Mouse (Mus musculus): ENCODE data around the gene Klhl18.
"Not testable (repeated sequence)": the region's sequence is repeated elsewhere in the genome, so short reads cannot be mapped to it uniquely, and the experiment has no call there.

Klhl18 gene

GRCm38 (mm10) chr9:110419511-110420112 lies 56.9 kb downstream of the Klhl18 start, which contains the start of gene Ngp:
Gene Ngp (plus strand): TSS chr9:110419747.
- DNase-seq (ENCODE audit: low read depth, low spot score) = no peak

GRCm38 (mm10) chr9:110413785-110414184 lies 62.7 kb downstream of the Klhl18 start:
- no peak for DNase-seq (ENCODE audit: low read depth, low spot score)

DNA sequence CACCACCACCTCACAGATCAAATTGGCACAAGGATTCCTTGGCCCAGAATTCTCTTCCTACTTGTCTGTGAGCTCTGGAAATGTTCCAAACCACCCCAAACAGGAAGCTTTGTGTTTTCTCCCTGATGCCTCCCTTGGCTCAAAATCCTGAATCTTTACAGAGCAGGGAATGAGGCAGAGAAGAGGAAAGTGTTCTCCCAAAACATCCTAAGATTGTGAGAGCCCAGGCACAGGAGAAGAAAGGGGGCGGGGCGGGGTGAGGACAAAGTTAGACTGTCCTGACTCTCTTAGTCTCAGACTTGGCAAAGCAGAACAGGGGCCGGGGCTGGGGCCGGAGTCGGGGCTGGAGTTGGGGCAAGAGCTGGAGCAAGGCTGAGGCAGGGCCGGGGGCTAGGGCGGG lies 63.6 kb downstream of the Klhl18 start:
- no peak for DNase-seq (ENCODE audit: low read depth, low spot score)

GRCm38 (mm10) chr9:110410908-110411887 lies 65.3 kb downstream of the Klhl18 start:
- DNase-seq (ENCODE audit: low read depth, low spot score) = peak; percentile 84

DNA sequence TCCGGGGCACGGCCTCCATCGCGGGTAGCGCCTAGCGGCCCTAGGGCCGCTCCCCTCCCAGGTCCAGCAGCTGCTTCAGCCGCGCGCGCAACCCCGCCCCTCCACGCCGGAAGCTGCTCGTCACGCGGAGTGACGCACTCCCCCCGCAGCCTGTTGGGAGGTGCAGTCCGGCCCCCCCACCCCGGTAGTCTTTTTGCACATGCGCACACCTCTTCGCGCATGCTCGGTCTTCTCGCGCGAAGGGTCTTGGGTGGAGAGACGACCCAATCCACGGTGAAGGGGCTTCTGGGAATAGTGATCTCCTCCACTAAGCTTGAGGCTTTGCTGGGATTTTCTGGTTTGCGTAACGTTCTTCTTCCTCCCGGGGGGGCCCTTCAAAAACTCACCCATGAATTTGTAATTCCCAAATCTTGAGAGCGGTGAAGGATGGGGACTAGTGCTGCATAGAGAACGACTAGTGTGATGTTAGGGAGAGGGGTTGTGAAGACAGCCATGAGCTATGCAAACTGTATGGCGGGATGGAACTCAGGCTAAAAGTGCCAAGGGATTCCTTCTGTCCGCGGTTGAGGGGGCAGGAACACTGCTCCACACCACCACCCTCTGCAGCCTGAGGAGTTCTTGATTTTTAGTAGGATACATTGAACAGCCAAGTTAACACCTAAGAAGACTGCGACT lies 68.3 kb downstream of the Klhl18 start, which contains the start of gene Ptpn23:
Gene Ptpn23 (minus strand): TSS at position 115 of the 675 bp plus-strand sequence.
- peak; percentile 96 for DNase-seq (ENCODE audit: low read depth, low spot score)

- peak; percentile 57 for DNase-seq (ENCODE audit: low read depth, low spot score)
Measured at GRCm38 (mm10) chr9:110407311-110408098, 69.0 kb downstream of the Klhl18 start.

DNA sequence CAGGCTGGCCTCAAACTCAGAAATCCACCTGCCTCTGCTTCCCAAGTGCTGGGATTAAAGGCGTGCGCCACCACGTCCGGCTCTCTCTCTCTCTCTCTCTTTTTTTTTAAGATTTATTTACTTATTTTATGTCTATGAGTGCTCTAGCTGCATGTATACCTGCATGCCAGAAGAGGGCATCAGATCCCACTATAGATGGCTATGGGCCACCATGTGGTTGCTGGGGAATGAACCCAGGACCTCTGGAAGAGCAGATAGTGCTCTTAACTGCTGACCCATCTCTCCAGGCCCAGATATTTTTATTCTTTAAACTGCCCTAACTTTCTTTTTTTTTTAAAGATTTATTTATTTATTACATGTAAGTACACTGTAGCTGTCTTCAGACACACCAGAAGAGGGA lies 73.3 kb downstream of the Klhl18 start:
- DNase-seq (ENCODE audit: low read depth, low spot score) = not testable (repeated sequence)

DNA sequence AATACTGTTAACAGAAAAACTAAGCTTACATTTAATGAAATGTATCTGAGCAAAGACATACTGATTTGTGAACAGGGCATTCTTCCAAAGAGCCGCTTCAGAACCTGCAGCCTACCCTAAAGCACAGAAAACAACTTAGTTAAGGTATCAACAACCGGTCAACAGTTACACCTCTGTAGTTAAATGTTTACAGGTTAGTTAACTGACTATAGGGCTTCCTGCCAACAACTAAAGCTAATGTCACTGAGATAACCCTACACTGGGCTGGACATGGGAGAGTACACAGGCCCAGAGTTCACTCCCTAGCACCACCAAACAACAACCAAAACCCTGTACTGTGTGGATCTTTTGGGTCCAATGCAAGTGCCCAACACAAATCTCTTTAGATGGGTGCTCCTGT lies 73.8 kb downstream of the Klhl18 start:
- DNase-seq (ENCODE audit: low read depth, low spot score) = no peak

DNA sequence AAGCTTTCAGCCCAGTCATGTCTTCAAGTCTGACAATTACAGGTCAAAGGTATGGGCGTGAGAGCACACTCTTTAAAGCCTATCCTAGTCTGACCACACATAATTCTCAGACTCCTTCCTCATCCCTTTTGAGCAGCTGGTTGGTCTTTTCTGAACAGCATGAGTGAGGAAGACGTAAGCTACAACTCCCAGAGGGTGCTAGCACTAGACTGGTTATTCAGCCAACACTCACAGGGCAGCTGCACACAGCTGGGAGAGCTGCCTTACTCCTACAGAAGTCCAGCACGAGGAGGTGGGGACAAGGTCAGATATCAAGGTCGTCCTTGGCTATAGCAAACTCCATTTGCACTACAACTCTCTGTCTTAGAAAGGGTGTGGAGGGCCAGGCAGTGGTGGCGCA lies 75.8 kb downstream of the Klhl18 start:
- no peak for DNase-seq (ENCODE audit: low read depth, low spot score)

DNA sequence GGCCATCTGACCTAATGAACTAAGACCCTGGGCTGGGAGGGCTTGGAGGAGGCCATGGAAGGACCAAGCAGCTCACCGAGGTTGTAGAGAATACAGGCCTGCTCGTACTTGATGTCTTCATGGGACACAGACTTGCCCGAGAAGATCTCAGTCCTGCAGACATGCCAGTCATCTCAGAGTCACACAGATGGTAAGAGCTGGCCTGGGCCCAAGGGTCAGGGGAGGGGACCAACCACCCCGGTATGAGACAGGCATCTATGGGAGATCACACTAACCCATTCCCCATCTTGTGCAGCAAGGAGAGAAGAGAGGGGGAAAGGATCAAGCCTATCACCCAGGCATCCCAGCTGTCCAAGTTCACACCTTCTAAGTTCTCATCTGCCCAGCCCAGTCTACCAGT lies 83.2 kb downstream of the Klhl18 start:
- DNase-seq (ENCODE audit: low read depth, low spot score) = no peak

DNA sequence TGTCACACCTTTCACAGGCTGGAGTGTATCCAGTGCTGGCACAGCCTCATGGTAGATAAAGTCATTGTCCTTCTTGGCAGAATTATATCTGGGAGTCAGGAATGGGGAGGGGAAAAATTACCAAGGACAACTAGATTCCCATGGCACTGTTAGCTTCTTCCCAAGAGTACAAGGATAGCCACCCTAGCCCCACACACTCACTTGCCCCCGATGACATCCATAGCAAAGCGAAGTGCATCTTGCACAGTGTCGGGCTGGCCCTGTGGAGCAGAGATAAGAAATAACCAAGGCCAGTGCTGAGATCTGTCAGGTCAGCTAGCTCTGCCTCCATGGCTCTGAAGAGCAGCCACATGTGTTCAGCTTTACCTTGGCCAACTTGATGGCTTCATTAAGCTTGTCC lies 85.7 kb downstream of the Klhl18 start:
- no peak for DNase-seq (ENCODE audit: low read depth, low spot score)

- DNase-seq (ENCODE audit: low read depth, low spot score) = no peak
Measured at GRCm38 (mm10) chr9:110388011-110388410, 88.5 kb downstream of the Klhl18 start.

DNA sequence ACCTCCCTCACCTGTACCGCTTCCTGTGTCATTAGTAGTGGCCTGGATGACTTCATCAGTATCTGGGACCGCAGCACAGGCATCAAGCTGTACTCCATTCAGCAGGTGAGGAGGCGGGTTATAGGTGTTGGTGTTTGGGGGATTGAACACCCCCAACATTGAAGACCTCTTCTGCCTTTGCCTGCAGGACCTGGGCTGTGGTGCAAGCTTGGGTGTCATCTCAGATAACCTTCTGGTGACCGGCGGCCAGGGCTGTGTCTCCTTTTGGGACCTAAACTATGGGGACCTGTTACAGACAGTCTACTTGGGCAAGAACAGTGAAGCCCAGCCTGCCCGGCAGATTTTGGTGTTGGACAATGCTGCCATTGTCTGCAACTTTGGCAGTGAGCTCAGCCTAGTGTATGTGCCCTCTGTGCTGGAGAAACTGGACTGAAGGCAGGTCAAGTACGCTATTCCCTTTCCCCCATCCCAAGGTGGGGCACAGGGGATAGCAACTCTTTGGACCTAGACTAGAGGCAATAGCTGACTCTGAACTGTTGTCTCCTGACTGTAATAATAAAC lies 92.0 kb downstream of the Klhl18 start:
- no peak for DNase-seq (ENCODE audit: low read depth, low spot score)

- DNase-seq (ENCODE audit: low read depth, low spot score) = no peak
Measured at GRCm38 (mm10) chr9:110381292-110381691, 95.2 kb downstream of the Klhl18 start.

- no peak for DNase-seq (ENCODE audit: low read depth, low spot score)
Measured at GRCm38 (mm10) chr9:110380662-110381061, 95.8 kb downstream of the Klhl18 start.

GRCm38 (mm10) chr9:110379361-110379760 lies 97.1 kb downstream of the Klhl18 start:
- DNase-seq (ENCODE audit: low read depth, low spot score) = no peak

DNA sequence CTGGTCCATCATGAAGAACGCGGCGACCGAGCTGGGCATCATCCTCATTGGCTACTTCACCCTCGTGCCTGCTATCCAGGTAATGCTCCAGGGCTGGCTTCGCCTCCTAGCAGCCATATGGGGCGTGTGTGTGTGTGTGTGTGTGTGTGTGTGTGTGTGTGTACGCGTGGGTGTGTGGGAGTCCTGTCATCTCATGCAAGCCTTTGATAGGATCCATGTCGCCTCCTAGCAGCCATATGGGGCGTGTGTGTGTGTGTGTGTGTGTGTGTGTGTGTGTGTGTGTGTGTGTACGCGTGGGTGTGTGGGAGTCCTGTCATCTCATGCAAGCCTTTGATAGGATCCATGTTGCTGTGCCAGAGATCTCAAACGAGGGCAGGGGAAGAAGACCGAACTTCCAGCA lies 98.8 kb downstream of the Klhl18 start:
- not testable (repeated sequence) for DNase-seq (ENCODE audit: low read depth, low spot score)
